Comparison of ENCODE assay signal across 21 mouse cellular contexts in genomic region chr11:74457194-74457593, GRCm38 (mm10).
A peak's percentile ranks its signal among the peaks of the same experiment; 100 is the strongest.
DNase-seq lines count a peak whose midpoint lies in the region; ATAC-seq and TF ChIP-seq lines count a peak whose summit lies in the region.
"Had no signal": no experiment of that assay in that cellular context is flagged by ENCODE, and none has a peak within 500 bp of the region (broad histone marks: within the 10 kb centered on the region; RNA-seq: fewer than 3 reads in every experiment).

No protein-coding gene starts in this region.

- H3K27ac ChIP-seq in kidney, adult 2 months (ENCODE audit: insufficient read depth, low read depth, low read length): no peak overlapping the region
- H3K27ac ChIP-seq in kidney, embryonic 15.5 days: no peak overlapping the region
- H3K27ac ChIP-seq in midbrain, embryonic 11.5 days (ENCODE audit: low read depth, low read length): no peak overlapping the region
- H3K27ac ChIP-seq: embryonic facial prominence, embryonic 10.5 days; forebrain, embryonic 13.5 days; heart, embryonic 13.5 days; hindbrain, embryonic 15.5 days; limb, embryonic 10.5 days; liver, embryonic 13.5 days; neural tube, embryonic 12.5 days had no signal

- H3K27me3 ChIP-seq in kidney, adult 2 months (replicated peaks; ENCODE audit: control insufficient read depth, insufficient read depth, low read length): no peaks in the 10 kb centered on the region
- no peaks in the 10 kb centered on the region for H3K27me3 ChIP-seq in kidney, embryonic 15.5 days
- no peaks in the 10 kb centered on the region for H3K27me3 ChIP-seq in midbrain, embryonic 11.5 days (ENCODE audit: control insufficient read depth, insufficient read depth, low read length)
- H3K27me3 ChIP-seq: forebrain, embryonic 13.5 days; heart, embryonic 13.5 days; hindbrain, embryonic 15.5 days; liver, embryonic 13.5 days; neural tube, embryonic 12.5 days; Patski had no signal

- no peak for TF ChIP-seq POLR2A in kidney, adult 2 months (IDR thresholded peaks at IDR 0.05; ENCODE audit: low read depth, low read length)

- no peak overlapping the region for H3K9ac ChIP-seq in kidney, embryonic 15.5 days
- no peak overlapping the region for H3K9ac ChIP-seq in midbrain, embryonic 11.5 days (ENCODE audit: low read length)
- H3K9ac ChIP-seq: forebrain, embryonic 13.5 days; heart, embryonic 13.5 days; hindbrain, embryonic 15.5 days; liver, embryonic 13.5 days; neural tube, embryonic 12.5 days had no signal

- DNase-seq in kidney, adult 2 months: peak; percentile 48
- DNase-seq in urinary bladder, postnatal 14 days (ENCODE audit: low spot score): peak; percentile 41
- no peak for DNase-seq in urinary bladder, postnatal 4 days (ENCODE audit: low spot score in 2 of 2)
- peak; percentile 35 for DNase-seq in kidney, postnatal 14 days
- no peak for DNase-seq in thymus, postnatal 0 days (ENCODE audit: low spot score)
- DNase-seq in midbrain, embryonic 11.5 days (ENCODE audit: low spot score, missing footprints): no peak
- DNase-seq in retina, postnatal 1 day: no peak
- DNase-seq: cerebellum, adult 11 months; cerebellum, postnatal 14 days; heart, postnatal 36 days; liver, embryonic 13.5 days; lung, postnatal 10 days; right cerebral cortex, postnatal 14 days had no signal

- H3K4me3 ChIP-seq in kidney, adult 2 months (ENCODE audit: insufficient read depth, low read depth, low read length): no peak overlapping the region
- no peak overlapping the region for H3K4me3 ChIP-seq in kidney, embryonic 15.5 days (replicated peaks)
- H3K4me3 ChIP-seq in midbrain, embryonic 11.5 days (ENCODE audit: low read depth, low read length): no peak overlapping the region
- H3K4me3 ChIP-seq: embryonic facial prominence, embryonic 10.5 days; forebrain, embryonic 13.5 days; heart, embryonic 13.5 days; hindbrain, embryonic 15.5 days; limb, embryonic 10.5 days; liver, embryonic 13.5 days; neural tube, embryonic 12.5 days had no signal

- WGBS in kidney, adult 2 months: 57% methylated on average over 10 of the region's 10 CpGs
- WGBS in kidney, embryonic 15.5 days: 78% methylated on average over 10 of the region's 10 CpGs
- WGBS in midbrain, embryonic 11.5 days: 53% methylated on average over 10 of the region's 10 CpGs

- no peaks in the 10 kb centered on the region for H3K9me3 ChIP-seq in kidney, embryonic 15.5 days (replicated peaks)
- H3K9me3 ChIP-seq in midbrain, embryonic 11.5 days (ENCODE audit: control insufficient read depth, low read length): no peaks in the 10 kb centered on the region
- H3K9me3 ChIP-seq: embryonic facial prominence, embryonic 10.5 days; forebrain, embryonic 13.5 days; heart, embryonic 13.5 days; hindbrain, embryonic 15.5 days; limb, embryonic 10.5 days; liver, embryonic 13.5 days; neural tube, embryonic 12.5 days had no signal

- H3K36me3 ChIP-seq in kidney, adult 2 months (ENCODE audit: control insufficient read depth, insufficient read depth, low read length): no peaks in the 10 kb centered on the region
- H3K36me3 ChIP-seq in kidney, embryonic 15.5 days: no peaks in the 10 kb centered on the region
- H3K36me3 ChIP-seq in midbrain, embryonic 11.5 days (ENCODE audit: control insufficient read depth, insufficient read depth, low read length): no peaks in the 10 kb centered on the region
- H3K36me3 ChIP-seq: embryonic facial prominence, embryonic 10.5 days; heart, embryonic 13.5 days; hindbrain, embryonic 15.5 days; limb, embryonic 10.5 days; liver, embryonic 13.5 days; neural tube, embryonic 12.5 days had no signal

- no peak overlapping the region for H3K4me2 ChIP-seq in kidney, embryonic 15.5 days
- H3K4me2 ChIP-seq in midbrain, embryonic 11.5 days: no peak overlapping the region
- H3K4me2 ChIP-seq: forebrain, embryonic 13.5 days; heart, embryonic 13.5 days; hindbrain, embryonic 15.5 days; liver, embryonic 13.5 days; neural tube, embryonic 12.5 days had no signal

- TF ChIP-seq CTCF in kidney, adult 2 months (conservative IDR thresholded peaks at IDR 0.05; ENCODE audit: insufficient read depth, insufficient read length, low read depth, low read length): no peak

- ATAC-seq in kidney, embryonic 15.5 days (replicated peaks; ENCODE audit: low FRiP score): no peak
- no peak for ATAC-seq in midbrain, embryonic 11.5 days (ENCODE audit: low FRiP score)
- ATAC-seq: forebrain, embryonic 13.5 days; Patski had no signal

- H3K4me1 ChIP-seq in kidney, adult 2 months (ENCODE audit: control insufficient read depth, insufficient read depth, low read length): peaks cover 6% of the 10 kb centered on the region
- H3K4me1 ChIP-seq in kidney, embryonic 15.5 days: no peaks in the 10 kb centered on the region
- H3K4me1 ChIP-seq in midbrain, embryonic 11.5 days (ENCODE audit: control insufficient read depth, insufficient read depth, low read length): no peaks in the 10 kb centered on the region
- H3K4me1 ChIP-seq: forebrain, embryonic 13.5 days; limb, embryonic 10.5 days; neural tube, embryonic 12.5 days had no signal

Comparison
In these comparisons a context has a peak if more than half of its experiments do, and no peak if none do; other contexts are left out.
1. DNase-seq: peak in kidney, adult 2 months (single experiment), urinary bladder, postnatal 14 days (single experiment) and kidney, postnatal 14 days (single experiment); none in urinary bladder, postnatal 4 days (0 of 2), thymus, postnatal 0 days (single experiment), midbrain, embryonic 11.5 days (single experiment) and retina, postnatal 1 day (single experiment).